Mouse (Mus musculus) lung, adult 2 months (tissue): ENCODE measurements around the gene Abca13.

Source experiments
- CTCF ChIP-seq: fragments of 200-500 bp; IDR thresholded peaks from 2 replicates; pipeline ENCODE4 v1.5.1; 2011; ENCODE audit warnings: mild to moderate bottlenecking, low read length, control low read depth; ENCODE audit not compliant: insufficient read depth
- POLR2A ChIP-seq: fragments of 200-500 bp; IDR thresholded peaks from 2 replicates; pipeline ENCODE4 v1.6.1; 2011; ENCODE audit warnings: low read depth, mild to moderate bottlenecking, control low read depth, low read length, borderline replicate concordance; ENCODE audit errors: extremely low read depth

- TF ChIP-seq CTCF (no peak), POLR2A (no peak)
These were observed 433.0 kb downstream of the Abca13 start for GRCm38 (mm10) chr11:9624753-9625152.
